In the genomic region with DNA sequence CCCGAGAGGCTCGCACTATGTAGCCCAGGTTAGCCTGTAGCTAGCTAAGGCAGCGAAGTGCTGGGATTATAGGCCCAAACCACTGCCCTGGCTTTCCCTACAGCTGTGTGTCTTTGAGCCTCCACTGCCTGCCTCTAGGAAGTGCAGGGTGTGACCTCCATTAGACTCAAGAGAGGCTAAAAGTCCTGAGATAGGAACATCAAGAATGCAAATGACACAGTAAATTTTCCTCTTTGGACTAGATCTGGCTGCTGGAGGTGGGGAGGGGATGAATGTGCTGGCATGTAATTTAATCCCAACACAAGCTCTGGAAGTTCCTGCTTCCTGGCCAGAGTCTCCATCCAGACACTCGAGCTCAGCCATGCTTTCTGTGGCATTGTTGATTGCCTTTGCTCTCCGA, we compare ENCODE assay signal across 28 mouse cellular contexts. TPM values are rescaled to one million over a fixed set of nuclear protein-coding genes. Genes with fewer than 3 reads are reported as not detected.
A peak's percentile ranks its signal among the peaks of the same experiment; 100 is the strongest.
DNase-seq lines count a peak whose midpoint lies in the region; ATAC-seq lines count a peak whose summit lies in the region.
"Had no signal": no experiment of that assay in that cellular context is flagged by ENCODE, and none has a peak within 500 bp of the region (broad histone marks: within the 10 kb centered on the region; RNA-seq: fewer than 3 reads in every experiment).

No protein-coding gene starts in this region.

- no peak for ATAC-seq in forebrain, embryonic 13.5 days
- no peak for ATAC-seq in forebrain, embryonic 15.5 days (replicated peaks)
- no peak for ATAC-seq in liver, embryonic 11.5 days (replicated peaks; ENCODE audit: low FRiP score)
- ATAC-seq in liver, embryonic 15.5 days (ENCODE audit: insufficient read depth) = no peak
- ATAC-seq: activated CD4-positive, CD25-positive, alpha-beta regulatory T cell, adult 4 months; forebrain, postnatal 0 days; midbrain, embryonic 15.5 days had no signal

- peaks cover 21% of the 10 kb centered on the region for H3K36me3 ChIP-seq in forebrain, embryonic 13.5 days (ENCODE audit: poor library complexity, severe bottlenecking)
- H3K36me3 ChIP-seq in forebrain, embryonic 15.5 days = peaks cover 15% of the 10 kb centered on the region
- peaks cover 17% of the 10 kb centered on the region for H3K36me3 ChIP-seq in liver, embryonic 11.5 days (ENCODE audit: control insufficient read depth, insufficient read depth, low read length)
- H3K36me3 ChIP-seq in liver, embryonic 15.5 days (replicated peaks) = peaks cover 90% of the 10 kb centered on the region
- H3K36me3 ChIP-seq: forebrain, embryonic 10.5 days; hindbrain, embryonic 10.5 days; limb, embryonic 10.5 days; limb, embryonic 15.5 days; lung, embryonic 15.5 days; midbrain, embryonic 10.5 days; neural tube, embryonic 15.5 days had no signal

- WGBS in forebrain, embryonic 13.5 days = 84% methylated on average over 5 of the region's 5 CpGs
- WGBS in forebrain, embryonic 15.5 days = 84% methylated on average over 5 of the region's 5 CpGs
- 86% methylated on average over 5 of the region's 5 CpGs for WGBS in liver, embryonic 11.5 days
- 84% methylated on average over 5 of the region's 5 CpGs for WGBS in liver, embryonic 15.5 days (ENCODE audit: insufficient replicate concordance)

- no peak for DNase-seq in liver, embryonic 11.5 days (ENCODE audit: low spot score)
- DNase-seq in liver = no peak
- no peak for DNase-seq in testis, postnatal 14 days (ENCODE audit: low spot score)
- no peak for DNase-seq in urinary bladder, postnatal 14 days (ENCODE audit: low spot score)
- DNase-seq: adrenal gland, adult 8-10 months; cerebellum, adult 8-10 months; cerebellum, postnatal 25 days; forebrain, postnatal 0 days; gastrocnemius, postnatal 10 days; kidney, adult 8-10 months; layer of hippocampus, adult 9-11 months; retina, postnatal 1 day; right cerebral cortex, postnatal 14 days had no signal

- H3K4me1 ChIP-seq in forebrain, embryonic 13.5 days = peaks cover 18% of the 10 kb centered on the region
- H3K4me1 ChIP-seq in forebrain, embryonic 15.5 days = peaks cover 35% of the 10 kb centered on the region
- H3K4me1 ChIP-seq in liver, embryonic 11.5 days (replicated peaks; ENCODE audit: control insufficient read depth, insufficient read depth, low read length) = peaks cover 20% of the 10 kb centered on the region
- peaks cover 85% of the 10 kb centered on the region for H3K4me1 ChIP-seq in liver, embryonic 15.5 days (replicated peaks)

- peak overlapping the region; percentile 32; the same call in 1 of the 2 replicates for H3K4me2 ChIP-seq in forebrain, embryonic 13.5 days
- H3K4me2 ChIP-seq in forebrain, embryonic 15.5 days (replicated peaks) = no peak overlapping the region
- H3K4me2 ChIP-seq in liver, embryonic 11.5 days = peak overlapping the region; percentile 91
- peak overlapping the region; percentile 73 for H3K4me2 ChIP-seq in liver, embryonic 15.5 days
- H3K4me2 ChIP-seq: hindbrain, embryonic 15.5 days; limb, embryonic 15.5 days; lung, embryonic 15.5 days; midbrain, embryonic 15.5 days; neural tube, embryonic 15.5 days had no signal

- H3K27me3 ChIP-seq in forebrain, embryonic 13.5 days = peaks cover 17% of the 10 kb centered on the region; the same call in 1 of the 2 replicates
- no peaks in the 10 kb centered on the region for H3K27me3 ChIP-seq in forebrain, embryonic 15.5 days
- peaks cover 13% of the 10 kb centered on the region for H3K27me3 ChIP-seq in liver, embryonic 11.5 days (replicated peaks; ENCODE audit: control insufficient read depth, insufficient read depth, low read length)
- peaks cover 10% of the 10 kb centered on the region for H3K27me3 ChIP-seq in liver, embryonic 15.5 days
- H3K27me3 ChIP-seq: hindbrain, embryonic 15.5 days had no signal

- no peak overlapping the region for H3K4me3 ChIP-seq in forebrain, embryonic 13.5 days
- H3K4me3 ChIP-seq in forebrain, embryonic 15.5 days = no peak overlapping the region
- no peak overlapping the region for H3K4me3 ChIP-seq in liver, embryonic 11.5 days (ENCODE audit: low read depth, low read length)
- peak overlapping the region; percentile 92 for H3K4me3 ChIP-seq in liver, embryonic 15.5 days (replicated peaks)
- H3K4me3 ChIP-seq: forebrain, embryonic 10.5 days; hindbrain, embryonic 10.5 days; hindbrain, embryonic 15.5 days; limb, embryonic 10.5 days; limb, embryonic 15.5 days; lung, embryonic 15.5 days; midbrain, embryonic 10.5 days; midbrain, embryonic 15.5 days; neural tube, embryonic 15.5 days had no signal

- no peak overlapping the region for H3K27ac ChIP-seq in forebrain, embryonic 13.5 days
- no peak overlapping the region for H3K27ac ChIP-seq in forebrain, embryonic 15.5 days (replicated peaks)
- H3K27ac ChIP-seq in liver, embryonic 11.5 days (ENCODE audit: low read depth, low read length) = no peak overlapping the region
- peak overlapping the region; percentile 76 for H3K27ac ChIP-seq in liver, embryonic 15.5 days (replicated peaks)
- H3K27ac ChIP-seq: forebrain, embryonic 10.5 days; hindbrain, embryonic 10.5 days; hindbrain, embryonic 15.5 days; kidney, postnatal 0 days; limb, embryonic 10.5 days; limb, embryonic 15.5 days; lung, embryonic 15.5 days; midbrain, embryonic 10.5 days; midbrain, embryonic 15.5 days; neural tube, embryonic 15.5 days had no signal

- no peak overlapping the region for H3K9ac ChIP-seq in forebrain, embryonic 13.5 days
- no peak overlapping the region for H3K9ac ChIP-seq in forebrain, embryonic 15.5 days (replicated peaks)
- H3K9ac ChIP-seq in liver, embryonic 11.5 days (ENCODE audit: low read depth, low read length) = peak overlapping the region; percentile 44; the same call in 1 of the 2 replicates
- H3K9ac ChIP-seq in liver, embryonic 15.5 days = peak overlapping the region; percentile 37; the same call in 1 of the 2 replicates
- H3K9ac ChIP-seq: forebrain, postnatal 0 days; hindbrain, embryonic 15.5 days; limb, embryonic 15.5 days; lung, embryonic 15.5 days; midbrain, embryonic 15.5 days; neural tube, embryonic 15.5 days had no signal

- H3K9me3 ChIP-seq in forebrain, embryonic 13.5 days (replicated peaks) = no peaks in the 10 kb centered on the region
- no peaks in the 10 kb centered on the region for H3K9me3 ChIP-seq in forebrain, embryonic 15.5 days
- H3K9me3 ChIP-seq in liver, embryonic 11.5 days (ENCODE audit: control insufficient read depth, low read length) = no peaks in the 10 kb centered on the region
- H3K9me3 ChIP-seq in liver, embryonic 15.5 days (replicated peaks) = no peaks in the 10 kb centered on the region
- H3K9me3 ChIP-seq: forebrain, embryonic 10.5 days; hindbrain, embryonic 10.5 days; hindbrain, embryonic 15.5 days; limb, embryonic 10.5 days; limb, embryonic 15.5 days; lung, embryonic 15.5 days; midbrain, embryonic 10.5 days; midbrain, embryonic 15.5 days; neural tube, embryonic 15.5 days had no signal

RNA-seq across cellular contexts. Expression of a gene that starts 5.4 kb away (rescaled TPM):
- polyA plus RNA-seq in forebrain, embryonic 13.5 days (2015; fragmentation: Nextera tagmentation; extraction: Ambion mirVana) = 8.2 and 10.5 TPM in 2 replicates
- polyA plus RNA-seq in forebrain, embryonic 15.5 days (2015; fragmentation: Nextera tagmentation; extraction: Ambion mirVana) = 9.9 and 11.4 TPM in 2 replicates
- 22.8 and 23.5 TPM in 2 replicates for polyA plus RNA-seq in liver, embryonic 11.5 days (2014; fragmentation: Nextera tagmentation; extraction: Ambion mirVana)
- 13.0 and 14.2 TPM in 2 replicates for polyA plus RNA-seq in liver, embryonic 15.5 days (2015; fragmentation: Nextera tagmentation; extraction: Ambion mirVana)
- polyA plus RNA-seq: activated CD4-positive, CD25-positive, alpha-beta regulatory T cell, adult 4 months; lung, embryonic 15.5 days; testis, adult 2 months had no signal

Comparison
In these comparisons a context has a peak if more than half of its experiments do, and no peak if none do; other contexts are left out.
1. H3K9ac ChIP-seq: peak in liver, embryonic 11.5 days (single experiment) and liver, embryonic 15.5 days (single experiment); none in forebrain, embryonic 13.5 days (single experiment) and forebrain, embryonic 15.5 days (single experiment).